In genomic region chr5:113163116-113163515, GRCm38 (mm10) we compare ENCODE assay signal across 8 mouse cellular contexts. TPM values are rescaled to one million over a fixed set of nuclear protein-coding genes. Genes with fewer than 3 reads are reported as not detected.
A peak's percentile ranks its signal among the peaks of the same experiment; 100 is the strongest.
DNase-seq lines count a peak whose midpoint lies in the region; ATAC-seq lines count a peak whose summit lies in the region.

No protein-coding gene starts in this region.

- H3K36me3 ChIP-seq in kidney, embryonic 14.5 days (ENCODE audit: control insufficient read depth, insufficient read depth, low read length) = no peaks in the 10 kb centered on the region
- H3K36me3 ChIP-seq in hindbrain, embryonic 11.5 days (ENCODE audit: control insufficient read depth, insufficient read depth, low read length) = no peaks in the 10 kb centered on the region

- no peak for DNase-seq in kidney, adult 18-20 months
- peak; percentile 53 for DNase-seq in adrenal gland, adult 8-10 months
- DNase-seq in hindbrain, embryonic 11.5 days (ENCODE audit: low spot score) = no peak
- DNase-seq in urinary bladder, postnatal 10 days (ENCODE audit: low spot score) = no peak
- no peak for DNase-seq in right cerebral cortex, postnatal 25 days
- no peak for DNase-seq in spleen, postnatal 14 days (ENCODE audit: low spot score in 2 of 2)

- no peak for ATAC-seq in kidney, embryonic 14.5 days (ENCODE audit: low FRiP score, low TSS enrichment)
- no peak for ATAC-seq in hindbrain, embryonic 11.5 days (ENCODE audit: low FRiP score)
- ATAC-seq in megakaryocyte progenitor cell, adult 5-6 weeks (replicated peaks; ENCODE audit: poor library complexity) = peak; percentile 23

- 10% methylated on average over 13 of the region's 13 CpGs for WGBS in kidney, embryonic 14.5 days
- WGBS in hindbrain, embryonic 11.5 days = 6% methylated on average over 13 of the region's 13 CpGs

- H3K27ac ChIP-seq in kidney, embryonic 14.5 days (ENCODE audit: low read depth, low read length) = no peak overlapping the region
- no peak overlapping the region for H3K27ac ChIP-seq in hindbrain, embryonic 11.5 days (ENCODE audit: low read depth, low read length)

- peak overlapping the region; percentile 27 for H3K4me3 ChIP-seq in kidney, embryonic 14.5 days (ENCODE audit: low read length)
- 0 out of 2 replicates have a peak overlapping the region, but pooled peaks have one; percentile 8 for H3K4me3 ChIP-seq in hindbrain, embryonic 11.5 days (ENCODE audit: low read depth, low read length)

- peak overlapping the region; percentile 37; the same call in 1 of the 2 replicates for H3K9ac ChIP-seq in kidney, embryonic 14.5 days (ENCODE audit: low read depth, low read length)
- no peak overlapping the region for H3K9ac ChIP-seq in hindbrain, embryonic 11.5 days (ENCODE audit: low read depth, low read length)

- H3K27me3 ChIP-seq in kidney, embryonic 14.5 days (ENCODE audit: control insufficient read depth, insufficient read depth, low read length) = no peaks in the 10 kb centered on the region
- H3K27me3 ChIP-seq in hindbrain, embryonic 11.5 days (ENCODE audit: control insufficient read depth, insufficient read depth, low read length) = no peaks in the 10 kb centered on the region

- H3K9me3 ChIP-seq in kidney, embryonic 14.5 days (ENCODE audit: control insufficient read depth, low read length) = no peaks in the 10 kb centered on the region
- no peaks in the 10 kb centered on the region for H3K9me3 ChIP-seq in hindbrain, embryonic 11.5 days (ENCODE audit: control insufficient read depth, low read length)

- H3K4me1 ChIP-seq in kidney, embryonic 14.5 days (ENCODE audit: control insufficient read depth, insufficient read depth, low read length) = peaks cover 38% of the 10 kb centered on the region
- peaks cover 7% of the 10 kb centered on the region for H3K4me1 ChIP-seq in hindbrain, embryonic 11.5 days (replicated peaks; ENCODE audit: control insufficient read depth, insufficient read depth, low read length)

- H3K4me2 ChIP-seq in kidney, embryonic 14.5 days (replicated peaks; ENCODE audit: low read depth, low read length) = peak overlapping the region; percentile 50
- peak overlapping the region; percentile 36 for H3K4me2 ChIP-seq in hindbrain, embryonic 11.5 days (replicated peaks; ENCODE audit: low read depth, low read length)

RNA-seq across cellular contexts. Expression of gene 2900026A02Rik, which starts 57.9 kb away (rescaled TPM):
- 3.9 and 5.4 TPM in 2 replicates for polyA plus RNA-seq in kidney, embryonic 14.5 days (2014; fragmentation: Nextera tagmentation; extraction: Ambion mirVana)
- total RNA-seq in adrenal gland, adult 8-10 months (2022) = 10 to 100 TPM; 13.5 to 20.0 (median 15.7) TPM
- 1.2 and 1.5 TPM in 2 replicates for polyA plus RNA-seq in hindbrain, embryonic 11.5 days (2014; fragmentation: Nextera tagmentation; extraction: Ambion mirVana)
- 1.6 and 2.7 TPM in 2 replicates for total RNA-seq in megakaryocyte progenitor cell, adult 5-6 weeks (2015)
- total RNA-seq in megakaryocyte progenitor cell, adult 5-6 weeks (2017) = 1.3 and 2.0 TPM in 2 replicates
